Mouse (Mus musculus) erythroblast, embryonic 14.5 days (primary cell): Measurements from ENCODE around the gene Pax5.

Experiments used
- GATA1 ChIP-seq: IDR thresholded peaks from 2 replicates; pipeline ENCODE4 v1.6.1; 2012; ENCODE audit warnings: low read length, inconsistent platforms, mixed read lengths
- TAL1 ChIP-seq: IDR thresholded peaks from 3 replicates; pipeline ENCODE4 v1.6.1; 2012; ENCODE audit warnings: low read length, inconsistent platforms, mixed read lengths

- TF ChIP-seq GATA1 (no peak), TAL1 (no peak)
Measured at GRCm38 (mm10) chr4:44490872-44491271, 219.4 kb downstream of the Pax5 start.
